Mouse (Mus musculus): ENCODE data around the gene Nppb. TPM values are rescaled to one million over a fixed set of nuclear protein-coding genes. Genes with fewer than 3 reads are reported as not detected.

The Nppb gene
- polyA plus RNA-seq, 2 experiments = not detected

DNA sequence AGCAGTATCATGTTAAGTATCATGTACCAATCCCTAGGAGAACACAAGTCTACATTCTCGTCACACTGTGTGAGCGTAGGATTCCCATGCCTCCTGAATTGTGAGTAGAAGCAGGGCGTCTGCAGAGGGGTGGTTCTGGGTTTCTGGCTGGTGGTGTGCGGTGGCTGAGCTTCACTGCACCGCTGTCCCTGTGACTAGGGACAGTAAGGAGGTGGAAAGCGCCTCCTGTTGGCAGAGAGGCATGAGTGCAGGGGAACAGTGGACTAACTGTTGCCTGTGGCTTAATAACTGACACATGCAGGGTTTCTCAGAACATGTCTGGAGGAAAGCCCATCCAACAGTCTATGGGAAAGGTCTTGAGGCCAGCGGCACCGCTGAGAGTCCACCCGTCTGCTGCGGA lies 29.8 kb downstream of the Nppb start:
- WGBS (ENCODE audit: insufficient replicate concordance) = 82% methylated on average over 10 of the region's 10 CpGs
- H3K36me3 ChIP-seq (replicated peaks; ENCODE audit: control insufficient read depth, insufficient read depth, low read depth) = peaks cover 4% of the 10 kb centered on the region; the same call in 1 of the 2 replicates

DNA sequence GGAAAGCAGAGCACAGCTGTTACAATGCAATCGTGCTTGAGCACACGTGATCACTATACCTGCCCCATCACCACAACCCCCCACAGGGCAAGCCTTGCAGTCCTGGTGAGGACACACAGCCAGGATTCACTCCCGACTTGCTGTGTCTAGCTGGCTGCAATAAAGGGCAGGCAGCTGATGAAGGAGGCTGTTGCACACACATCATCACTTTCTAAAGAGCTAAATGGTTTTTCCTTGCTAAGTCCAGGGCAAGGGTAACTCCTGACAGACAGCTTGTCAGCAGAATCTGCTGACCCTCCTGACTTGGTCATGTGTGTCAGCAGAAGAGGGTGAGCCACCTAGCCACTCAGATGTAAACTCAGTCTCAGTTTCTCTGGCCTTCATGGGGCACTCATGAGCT lies 31.4 kb downstream of the Nppb start:
- DNase-seq (ENCODE audit: low read depth in 3 of 3, low spot score in 3 of 3) = no peak
- H3K4me1 ChIP-seq (replicated peaks; ENCODE audit: control insufficient read depth in 2 of 2, insufficient read depth in 2 of 2, low read length in 1 of 2) = no peaks in the 10 kb centered on the region
- no peaks in the 10 kb centered on the region for H3K27me3 ChIP-seq (ENCODE audit: control insufficient read depth, insufficient read depth, low read length)
- no peak overlapping the region for H3K27ac ChIP-seq
- WGBS (ENCODE audit: insufficient replicate concordance) = 67% methylated on average over 3 of the region's 3 CpGs
- ATAC-seq (ENCODE audit: insufficient read depth) = no peak
- H3K9me3 ChIP-seq (ENCODE audit: control insufficient read depth, low read length) = no peaks in the 10 kb centered on the region
- no peak overlapping the region for H3K4me2 ChIP-seq (ENCODE audit: low read depth)
- H3K9ac ChIP-seq (replicated peaks) = no peak overlapping the region
- TF ChIP-seq CTCF (IDR thresholded peaks at IDR 0.05; ENCODE audit: low read depth) = no peak
- no peak for TF ChIP-seq EP300 (IDR thresholded peaks at IDR 0.05; ENCODE audit: low read depth)
- H3K36me3 ChIP-seq (replicated peaks; ENCODE audit: control insufficient read depth, insufficient read depth, low read depth) = peaks cover 4% of the 10 kb centered on the region; the same call in 1 of the 2 replicates
- no peak overlapping the region for H3K4me3 ChIP-seq (ENCODE audit: insufficient read depth in 1 of 2, low read depth in 2 of 2, low read length in 2 of 2)

More for the DNA sequence above, 29.8 kb downstream of the Nppb start:
- Histone ChIP-seq H3K4me2 (ENCODE audit: low read depth) (no peak overlapping the region), H3K27ac (no peak overlapping the region), H3K27me3 (ENCODE audit: control insufficient read depth, insufficient read depth, low read length) (no peaks in the 10 kb centered on the region), H3K4me3 (ENCODE audit: insufficient read depth in 1 of 2, low read depth in 2 of 2, low read length in 2 of 2) (no peak overlapping the region), H3K9me3 (ENCODE audit: control insufficient read depth, low read length) (no peaks in the 10 kb centered on the region), H3K9ac (replicated peaks) (no peak overlapping the region), H3K4me1 (replicated peaks; ENCODE audit: control insufficient read depth in 2 of 2, insufficient read depth in 2 of 2, low read length in 1 of 2) (no peaks in the 10 kb centered on the region)
- no peak for TF ChIP-seq EP300 (IDR thresholded peaks at IDR 0.05; ENCODE audit: low read depth)
- peak; percentile 67 for TF ChIP-seq CTCF (IDR thresholded peaks at IDR 0.05; ENCODE audit: low read depth)
- DNase-seq (ENCODE audit: low read depth in 3 of 3, low spot score in 3 of 3) (no peak), ATAC-seq (ENCODE audit: insufficient read depth) (no peak)

DNA sequence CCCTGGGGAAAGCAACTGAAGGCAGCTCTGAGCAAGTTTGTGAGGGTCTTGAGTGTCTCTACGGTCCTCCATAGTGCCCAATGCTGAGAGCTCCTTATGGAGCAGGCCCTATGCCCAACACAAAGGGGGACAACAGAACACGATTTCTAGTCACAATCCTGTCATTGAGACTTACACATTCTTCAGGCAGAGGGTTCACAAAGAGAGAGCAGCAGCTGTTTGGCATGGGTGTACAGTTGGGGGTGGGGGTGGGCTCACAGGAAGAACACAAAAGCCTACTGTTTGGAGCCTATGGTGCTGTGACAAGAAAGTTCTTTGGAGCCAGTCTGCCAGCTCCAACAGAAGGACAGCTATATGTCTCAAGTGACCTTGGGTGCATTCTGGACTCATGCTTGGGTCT lies 32.8 kb downstream of the Nppb start:
- WGBS (ENCODE audit: insufficient replicate concordance) = 52% methylated on average over 2 of the region's 2 CpGs
- Histone ChIP-seq H3K9me3 (ENCODE audit: control insufficient read depth, low read length) (no peaks in the 10 kb centered on the region), H3K36me3 (replicated peaks; ENCODE audit: control insufficient read depth, insufficient read depth, low read depth) (peaks cover 4% of the 10 kb centered on the region; the same call in 1 of the 2 replicates), H3K4me3 (ENCODE audit: insufficient read depth in 1 of 2, low read depth in 2 of 2, low read length in 2 of 2) (no peak overlapping the region), H3K4me1 (replicated peaks; ENCODE audit: control insufficient read depth in 2 of 2, insufficient read depth in 2 of 2, low read length in 1 of 2) (no peaks in the 10 kb centered on the region), H3K9ac (replicated peaks) (no peak overlapping the region), H3K27ac (no peak overlapping the region), H3K4me2 (ENCODE audit: low read depth) (no peak overlapping the region), H3K27me3 (ENCODE audit: control insufficient read depth, insufficient read depth, low read length) (no peaks in the 10 kb centered on the region)
- DNase-seq (ENCODE audit: low read depth in 3 of 3, low spot score in 3 of 3) (no peak), ATAC-seq (ENCODE audit: insufficient read depth) (no peak)
- no peak for TF ChIP-seq EP300 (IDR thresholded peaks at IDR 0.05; ENCODE audit: low read depth)
- TF ChIP-seq CTCF (IDR thresholded peaks at IDR 0.05; ENCODE audit: low read depth) = no peak

- Histone ChIP-seq H3K9me3 (ENCODE audit: control insufficient read depth, low read length) (no peaks in the 10 kb centered on the region), H3K27ac (no peak overlapping the region), H3K9ac (replicated peaks) (no peak overlapping the region), H3K27me3 (ENCODE audit: control insufficient read depth, insufficient read depth, low read length) (no peaks in the 10 kb centered on the region), H3K4me3 (ENCODE audit: insufficient read depth in 1 of 2, low read depth in 2 of 2, low read length in 2 of 2) (no peak overlapping the region), H3K4me2 (ENCODE audit: low read depth) (no peak overlapping the region), H3K36me3 (replicated peaks; ENCODE audit: control insufficient read depth, insufficient read depth, low read depth) (no peaks in the 10 kb centered on the region; the same call in 1 of the 2 replicates), H3K4me1 (replicated peaks; ENCODE audit: control insufficient read depth in 2 of 2, insufficient read depth in 2 of 2, low read length in 1 of 2) (no peaks in the 10 kb centered on the region)
- DNase-seq (ENCODE audit: low read depth in 3 of 3, low spot score in 3 of 3) = no peak
- ATAC-seq (ENCODE audit: insufficient read depth) = no peak
- TF ChIP-seq EP300 (IDR thresholded peaks at IDR 0.05; ENCODE audit: low read depth) (no peak), CTCF (IDR thresholded peaks at IDR 0.05; ENCODE audit: low read depth) (no peak)
- 82% methylated on average over 3 of the region's 3 CpGs for WGBS (ENCODE audit: insufficient replicate concordance)
Measured at GRCm38 (mm10) chr4:148024003-148024402, 38.4 kb downstream of the Nppb start.

DNA sequence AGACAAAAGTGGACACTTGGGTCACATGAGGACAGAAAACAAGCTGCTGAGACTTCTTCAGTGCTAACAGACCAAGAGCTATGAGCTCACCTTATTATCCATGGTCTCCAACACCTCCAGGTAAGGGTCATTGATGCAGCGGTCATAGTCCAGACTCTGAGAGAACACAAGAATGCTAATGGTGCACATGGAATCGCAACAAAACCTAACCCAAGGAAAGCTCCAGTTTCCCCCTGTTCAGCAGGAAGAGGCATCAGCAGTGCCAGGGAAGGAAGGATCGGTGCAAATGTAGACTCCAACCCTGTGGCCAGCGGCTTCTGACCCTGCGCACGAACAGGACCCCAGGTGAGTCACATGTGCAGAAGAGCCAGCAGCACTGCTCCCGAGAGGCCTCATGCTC lies 43.7 kb downstream of the Nppb start:
- H3K27me3 ChIP-seq (ENCODE audit: control insufficient read depth, insufficient read depth, low read length) = no peaks in the 10 kb centered on the region
- no peak for TF ChIP-seq CTCF (IDR thresholded peaks at IDR 0.05; ENCODE audit: low read depth)
- no peak for TF ChIP-seq EP300 (IDR thresholded peaks at IDR 0.05; ENCODE audit: low read depth)
- no peak overlapping the region for H3K9ac ChIP-seq (replicated peaks)
- no peak overlapping the region for H3K4me3 ChIP-seq (ENCODE audit: insufficient read depth in 1 of 2, low read depth in 2 of 2, low read length in 2 of 2)
- WGBS (ENCODE audit: insufficient replicate concordance) = 85% methylated on average over 7 of the region's 7 CpGs
- no peak overlapping the region for H3K27ac ChIP-seq
- no peaks in the 10 kb centered on the region for H3K9me3 ChIP-seq (ENCODE audit: control insufficient read depth, low read length)
- ATAC-seq (ENCODE audit: insufficient read depth) (no peak), DNase-seq (ENCODE audit: low read depth in 3 of 3, low spot score in 3 of 3) (no peak)
- H3K36me3 ChIP-seq (replicated peaks; ENCODE audit: control insufficient read depth, insufficient read depth, low read depth) = no peaks in the 10 kb centered on the region; the same call in 1 of the 2 replicates
- no peaks in the 10 kb centered on the region for H3K4me1 ChIP-seq (replicated peaks; ENCODE audit: control insufficient read depth in 2 of 2, insufficient read depth in 2 of 2, low read length in 1 of 2)
- no peak overlapping the region for H3K4me2 ChIP-seq (ENCODE audit: low read depth)

All from liver, embryonic 14.5 days (tissue).